Mouse (Mus musculus): Measurements from ENCODE around the gene Robo1. TPM values are rescaled to one million over a fixed set of nuclear protein-coding genes. Genes with fewer than 3 reads are reported as not detected.

The Robo1 gene
- polyA plus RNA-seq, 1 experiment: 11.6 TPM

DNA sequence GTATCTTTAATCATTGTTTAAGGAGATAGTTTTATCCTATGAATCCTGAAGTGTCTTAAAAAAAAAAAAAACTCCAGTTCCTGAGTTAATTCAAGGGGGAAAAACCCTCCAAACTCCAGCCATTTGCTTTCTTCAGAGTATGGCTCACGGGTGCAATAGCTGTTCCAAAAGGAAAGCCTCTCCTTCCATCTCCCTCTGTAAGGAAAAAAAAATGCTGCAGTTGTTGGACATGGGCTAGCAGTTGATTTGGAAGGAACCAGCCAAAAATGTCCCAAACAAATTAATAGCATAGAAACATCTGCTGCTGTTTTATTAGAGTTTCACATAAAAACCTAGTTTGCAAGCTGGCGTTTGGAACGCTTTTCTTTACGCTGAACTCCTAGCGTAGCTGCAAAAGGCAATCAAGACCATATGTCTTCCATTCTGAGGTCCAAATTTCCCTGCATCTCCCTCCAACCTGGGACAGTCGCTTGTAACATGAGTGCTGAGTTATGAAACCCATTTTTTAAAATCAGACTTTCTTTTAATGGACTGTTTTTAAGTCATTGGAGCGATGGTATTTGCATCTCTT is 553.7 kb downstream of the Robo1 start:
- no peak overlapping the region for H3K27ac ChIP-seq (ENCODE audit: insufficient read depth, low read length)

DNA sequence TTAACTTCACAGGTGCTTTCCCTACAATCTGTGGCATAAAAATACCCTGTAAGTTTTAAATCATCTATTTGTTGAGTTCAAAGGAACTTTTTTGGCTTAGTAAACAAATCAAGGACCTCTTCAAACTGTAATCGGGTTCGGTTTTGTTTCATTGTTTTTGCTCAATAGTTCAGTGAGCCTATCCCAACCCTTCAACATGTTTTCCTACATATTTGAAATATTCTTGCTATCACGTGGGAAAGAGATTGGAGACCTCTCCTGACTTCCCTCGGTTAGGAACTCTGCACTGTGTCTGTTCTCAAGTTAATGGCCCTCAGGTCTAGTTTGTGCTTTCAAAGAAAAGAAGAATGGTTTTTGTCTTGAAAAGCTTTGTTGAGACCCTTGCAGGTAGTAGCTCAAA is 557.9 kb downstream of the Robo1 start:
- no peak overlapping the region for H3K27ac ChIP-seq (ENCODE audit: insufficient read depth, low read length)
- H3K36me3 ChIP-seq (ENCODE audit: control insufficient read depth, insufficient read depth, low read length, poor library complexity, severe bottlenecking): no peaks in the 10 kb centered on the region
- no peak overlapping the region for H3K9ac ChIP-seq (ENCODE audit: low read depth, poor library complexity, severe bottlenecking)
- no peaks in the 10 kb centered on the region for H3K9me3 ChIP-seq (replicated peaks; ENCODE audit: control insufficient read depth, insufficient read depth, low read length, poor library complexity, severe bottlenecking)
- H3K4me3 ChIP-seq (ENCODE audit: low read depth, low read length): no peak overlapping the region
- no peaks in the 10 kb centered on the region for H3K27me3 ChIP-seq (ENCODE audit: control insufficient read depth, insufficient read depth, low read length, poor library complexity, severe bottlenecking)
- no peaks in the 10 kb centered on the region for H3K4me1 ChIP-seq (ENCODE audit: control insufficient read depth, insufficient read depth, low read length)
- TF ChIP-seq POLR2A (IDR thresholded peaks at IDR 0.05; ENCODE audit: insufficient read depth, low read length) (no peak), EP300 (IDR thresholded peaks at IDR 0.05; ENCODE audit: insufficient read depth, low read depth, low read length) (no peak), CTCF (IDR thresholded peaks at IDR 0.05; ENCODE audit: low read depth, low read length) (no peak)

More for the DNA sequence above, 553.7 kb downstream of the Robo1 start:
- no peaks in the 10 kb centered on the region; the same call in 1 of the 2 replicates for H3K27me3 ChIP-seq (ENCODE audit: control insufficient read depth, insufficient read depth, low read length, poor library complexity, severe bottlenecking)
- no peak for TF ChIP-seq POLR2A (IDR thresholded peaks at IDR 0.05; ENCODE audit: insufficient read depth, low read length)
- TF ChIP-seq CTCF (IDR thresholded peaks at IDR 0.05; ENCODE audit: low read depth, low read length): no peak
- no peak for TF ChIP-seq EP300 (IDR thresholded peaks at IDR 0.05; ENCODE audit: insufficient read depth, low read depth, low read length)
- H3K9me3 ChIP-seq (replicated peaks; ENCODE audit: control insufficient read depth, insufficient read depth, low read length, poor library complexity, severe bottlenecking): no peaks in the 10 kb centered on the region
- H3K4me1 ChIP-seq (ENCODE audit: control insufficient read depth, insufficient read depth, low read length): no peaks in the 10 kb centered on the region
- H3K36me3 ChIP-seq (ENCODE audit: control insufficient read depth, insufficient read depth, low read length, poor library complexity, severe bottlenecking): no peaks in the 10 kb centered on the region
- H3K9ac ChIP-seq (ENCODE audit: low read depth, poor library complexity, severe bottlenecking): no peak overlapping the region
- no peak overlapping the region for H3K4me3 ChIP-seq (ENCODE audit: low read depth, low read length)

DNA sequence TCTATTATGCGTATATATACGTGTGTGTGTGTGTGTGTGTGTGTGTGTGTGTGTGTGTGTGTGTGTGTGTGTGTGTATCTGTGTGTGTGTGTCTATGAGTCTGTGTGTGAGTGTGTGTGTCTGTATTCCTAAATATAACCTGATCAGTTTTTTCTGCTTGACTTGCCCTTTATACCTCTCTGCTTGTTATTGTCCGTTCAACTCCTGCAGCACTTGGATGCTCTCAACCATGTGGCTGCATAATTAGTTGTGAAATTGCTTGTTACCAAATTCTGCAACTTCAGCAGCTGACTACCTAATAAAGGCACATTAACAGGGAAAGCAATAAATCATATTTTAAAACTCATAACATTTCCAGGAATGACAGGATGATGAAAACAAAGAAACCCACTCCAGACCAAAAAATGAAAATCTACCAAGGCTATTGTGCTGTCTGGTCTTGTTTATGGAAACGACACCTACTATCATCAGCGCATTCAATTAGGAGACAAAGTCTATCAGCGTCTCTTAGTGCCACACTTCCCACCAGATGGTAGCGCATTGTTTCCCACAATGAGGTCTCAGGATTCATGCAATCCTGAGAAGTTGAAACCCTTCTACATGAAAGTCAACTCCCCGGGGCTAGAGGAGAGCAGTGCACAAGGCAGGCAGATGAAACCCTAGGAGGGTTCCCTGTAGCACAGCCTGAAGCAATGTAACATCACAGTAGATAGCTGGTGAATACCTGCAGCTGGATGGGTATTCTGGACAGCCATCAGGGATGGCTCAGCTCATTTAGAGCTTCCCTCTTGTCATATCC is 567.0 kb downstream of the Robo1 start:
- H3K27ac ChIP-seq (ENCODE audit: insufficient read depth, low read length): no peak overlapping the region
- H3K4me1 ChIP-seq (ENCODE audit: control insufficient read depth, insufficient read depth, low read length): no peaks in the 10 kb centered on the region
- H3K9me3 ChIP-seq (replicated peaks; ENCODE audit: control insufficient read depth, insufficient read depth, low read length, poor library complexity, severe bottlenecking): no peaks in the 10 kb centered on the region
- no peak for TF ChIP-seq POLR2A (IDR thresholded peaks at IDR 0.05; ENCODE audit: insufficient read depth, low read length)
- TF ChIP-seq CTCF (IDR thresholded peaks at IDR 0.05; ENCODE audit: low read depth, low read length): no peak
- no peak overlapping the region for H3K4me3 ChIP-seq (ENCODE audit: low read depth, low read length)
- no peaks in the 10 kb centered on the region for H3K27me3 ChIP-seq (ENCODE audit: control insufficient read depth, insufficient read depth, low read length, poor library complexity, severe bottlenecking)
- no peak overlapping the region for H3K9ac ChIP-seq (ENCODE audit: low read depth, poor library complexity, severe bottlenecking)
- H3K36me3 ChIP-seq (ENCODE audit: control insufficient read depth, insufficient read depth, low read length, poor library complexity, severe bottlenecking): no peaks in the 10 kb centered on the region

DNA sequence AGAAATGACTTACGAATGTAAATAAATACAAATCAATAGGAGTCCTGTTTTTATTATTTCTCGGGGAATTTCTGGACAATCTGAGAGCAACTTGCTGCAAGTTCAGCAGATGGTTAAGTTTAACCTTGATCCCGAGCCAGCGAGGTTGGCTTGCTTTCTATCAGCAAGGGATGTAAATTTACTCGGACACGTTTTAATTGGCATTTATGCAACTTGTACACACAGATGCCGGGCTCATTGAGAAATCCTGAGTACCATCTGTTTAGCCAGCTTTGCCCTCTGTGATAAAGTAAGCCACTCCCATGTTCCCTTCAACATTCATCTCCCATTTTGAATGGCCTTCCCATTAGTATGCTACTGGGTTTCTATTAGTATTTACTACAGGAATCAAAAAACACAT is 580.0 kb downstream of the Robo1 start:
- H3K27ac ChIP-seq (ENCODE audit: insufficient read depth, low read length): no peak overlapping the region

DNA sequence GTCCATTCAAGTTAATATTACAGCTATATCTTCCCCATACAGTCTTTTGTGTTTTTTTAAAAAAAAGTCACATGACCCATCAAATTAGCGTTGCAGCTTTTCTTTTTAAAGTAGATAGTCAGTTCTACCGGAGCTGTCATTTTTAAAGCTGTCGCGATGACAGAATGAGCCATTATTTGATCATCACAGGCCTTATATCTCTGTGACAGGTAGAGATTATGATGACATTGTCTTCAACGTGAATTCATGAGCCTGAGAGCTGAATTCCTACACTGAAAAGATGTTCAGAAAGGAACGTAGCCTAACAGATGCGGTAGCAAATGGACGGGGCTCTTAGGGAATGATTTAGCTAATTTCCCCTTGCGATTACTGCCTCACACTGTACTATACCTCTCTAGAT is 581.3 kb downstream of the Robo1 start:
- Histone ChIP-seq H3K4me3 (ENCODE audit: low read depth, low read length) (no peak overlapping the region), H3K9me3 (replicated peaks; ENCODE audit: control insufficient read depth, insufficient read depth, low read length, poor library complexity, severe bottlenecking) (no peaks in the 10 kb centered on the region), H3K4me1 (ENCODE audit: control insufficient read depth, insufficient read depth, low read length) (no peaks in the 10 kb centered on the region), H3K36me3 (ENCODE audit: control insufficient read depth, insufficient read depth, low read length, poor library complexity, severe bottlenecking) (no peaks in the 10 kb centered on the region), H3K9ac (ENCODE audit: low read depth, poor library complexity, severe bottlenecking) (no peak overlapping the region), H3K27ac (ENCODE audit: insufficient read depth, low read length) (no peak overlapping the region), H3K27me3 (ENCODE audit: control insufficient read depth, insufficient read depth, low read length, poor library complexity, severe bottlenecking) (no peaks in the 10 kb centered on the region)
- TF ChIP-seq POLR2A (IDR thresholded peaks at IDR 0.05; ENCODE audit: insufficient read depth, low read length) (no peak), EP300 (IDR thresholded peaks at IDR 0.05; ENCODE audit: insufficient read depth, low read depth, low read length) (no peak), CTCF (IDR thresholded peaks at IDR 0.05; ENCODE audit: low read depth, low read length) (no peak)

More for the DNA sequence above, 580.0 kb downstream of the Robo1 start:
- H3K9ac ChIP-seq (ENCODE audit: low read depth, poor library complexity, severe bottlenecking): no peak overlapping the region
- no peaks in the 10 kb centered on the region for H3K27me3 ChIP-seq (ENCODE audit: control insufficient read depth, insufficient read depth, low read length, poor library complexity, severe bottlenecking)
- H3K4me3 ChIP-seq (ENCODE audit: low read depth, low read length): no peak overlapping the region
- no peaks in the 10 kb centered on the region for H3K9me3 ChIP-seq (replicated peaks; ENCODE audit: control insufficient read depth, insufficient read depth, low read length, poor library complexity, severe bottlenecking)
- H3K4me1 ChIP-seq (ENCODE audit: control insufficient read depth, insufficient read depth, low read length): no peaks in the 10 kb centered on the region
- H3K36me3 ChIP-seq (ENCODE audit: control insufficient read depth, insufficient read depth, low read length, poor library complexity, severe bottlenecking): no peaks in the 10 kb centered on the region
- TF ChIP-seq EP300 (IDR thresholded peaks at IDR 0.05; ENCODE audit: insufficient read depth, low read depth, low read length) (no peak), POLR2A (IDR thresholded peaks at IDR 0.05; ENCODE audit: insufficient read depth, low read length) (no peak), CTCF (IDR thresholded peaks at IDR 0.05; ENCODE audit: low read depth, low read length) (no peak)

DNA sequence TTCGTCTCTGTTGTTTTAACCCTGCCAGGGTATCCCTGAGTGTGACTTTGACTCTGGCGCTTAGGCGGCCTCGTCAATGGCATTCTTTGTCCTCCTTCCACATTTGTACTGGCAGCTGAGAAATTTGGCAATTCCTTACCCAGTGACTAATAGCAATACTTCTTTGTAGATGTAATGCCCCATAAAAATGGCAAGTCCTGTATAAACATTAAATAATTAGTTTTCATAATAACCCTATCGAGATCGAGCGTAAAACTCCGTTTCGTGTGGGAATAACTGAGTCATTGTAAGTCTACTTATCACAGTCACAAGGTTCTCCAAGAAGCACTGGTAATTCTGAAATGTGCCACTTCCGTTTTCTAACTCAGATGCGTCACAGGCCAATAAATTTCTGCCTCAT is 589.0 kb downstream of the Robo1 start:
- H3K9ac ChIP-seq (ENCODE audit: low read depth, poor library complexity, severe bottlenecking): no peak overlapping the region
- no peaks in the 10 kb centered on the region for H3K36me3 ChIP-seq (ENCODE audit: control insufficient read depth, insufficient read depth, low read length, poor library complexity, severe bottlenecking)
- H3K9me3 ChIP-seq (replicated peaks; ENCODE audit: control insufficient read depth, insufficient read depth, low read length, poor library complexity, severe bottlenecking): no peaks in the 10 kb centered on the region
- H3K4me3 ChIP-seq (ENCODE audit: low read depth, low read length): no peak overlapping the region
- no peaks in the 10 kb centered on the region for H3K27me3 ChIP-seq (ENCODE audit: control insufficient read depth, insufficient read depth, low read length, poor library complexity, severe bottlenecking)
- no peak for TF ChIP-seq CTCF (IDR thresholded peaks at IDR 0.05; ENCODE audit: low read depth, low read length)
- TF ChIP-seq EP300 (IDR thresholded peaks at IDR 0.05; ENCODE audit: insufficient read depth, low read depth, low read length): no peak
- no peak for TF ChIP-seq POLR2A (IDR thresholded peaks at IDR 0.05; ENCODE audit: insufficient read depth, low read length)
- H3K27ac ChIP-seq (ENCODE audit: insufficient read depth, low read length): no peak overlapping the region
- no peaks in the 10 kb centered on the region for H3K4me1 ChIP-seq (ENCODE audit: control insufficient read depth, insufficient read depth, low read length)
